Mouse (Mus musculus) regulatory T cell (primary cell): ENCODE results near the gene Fbxl14.

Source experiments
- in situ Hi-C: fragments of 300-600 bp; cut with MboI, MseI; formaldehyde crosslinking; loops from one replicate; pipeline ENCODE4 v1.15.1; 2025; ENCODE audit warnings: high pct_unique_total_duplicates

Fbxl14 gene

DNA sequence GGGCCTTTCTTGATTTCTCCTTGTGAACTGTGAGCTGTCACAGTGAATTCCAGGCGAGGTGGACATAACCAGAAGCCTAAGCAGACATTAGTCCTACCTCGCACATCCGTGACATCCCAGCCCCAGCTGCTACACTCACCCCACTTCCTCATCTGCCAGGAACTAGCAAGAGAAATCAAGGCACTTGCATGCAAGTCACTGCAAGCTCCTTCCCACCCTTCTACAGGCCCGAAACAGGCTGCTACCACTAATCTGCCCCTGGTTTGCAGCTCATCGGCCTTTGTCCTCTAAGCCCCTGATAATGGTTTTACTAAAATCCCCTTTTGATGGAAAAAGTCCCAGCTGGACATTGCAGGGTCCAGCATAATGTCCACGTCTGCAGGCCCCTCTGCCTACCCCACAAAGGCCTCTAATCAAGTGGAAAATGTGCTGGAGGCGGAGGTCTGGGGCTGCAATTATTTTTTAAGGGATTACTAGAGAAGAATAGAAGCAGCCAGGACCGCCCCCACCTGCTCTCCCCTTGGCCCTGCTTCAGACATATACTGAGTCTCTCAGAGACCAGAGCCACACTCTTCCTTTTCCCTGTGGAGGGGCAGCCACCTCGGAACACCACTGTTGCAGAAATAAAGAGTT, 12.6 kb downstream of the Fbxl14 start:
- in situ Hi-C loops, result loop anchor here (5.0 to 10.0 kb wide), 2 partner anchors 423 to 720 kb away; no protein-coding TSS in a partner anchor

GRCm38 (mm10) chr6:119492630-119493014, 13.2 kb downstream of the Fbxl14 start:
- in situ Hi-C loops, result loop anchor here (5.0 to 10.0 kb wide), 2 partner anchors 422 to 720 kb away; no protein-coding TSS in a partner anchor

- in situ Hi-C loops, result loop anchor here (10.0 kb wide), 1 partner anchor 416 kb away; no protein-coding TSS in a partner anchor
These were observed 19.8 kb downstream of the Fbxl14 start for GRCm38 (mm10) chr6:119499271-119499670.

GRCm38 (mm10) chr6:119500086-119500485, 20.6 kb downstream of the Fbxl14 start:
- in situ Hi-C loops, result no loop called here

DNA sequence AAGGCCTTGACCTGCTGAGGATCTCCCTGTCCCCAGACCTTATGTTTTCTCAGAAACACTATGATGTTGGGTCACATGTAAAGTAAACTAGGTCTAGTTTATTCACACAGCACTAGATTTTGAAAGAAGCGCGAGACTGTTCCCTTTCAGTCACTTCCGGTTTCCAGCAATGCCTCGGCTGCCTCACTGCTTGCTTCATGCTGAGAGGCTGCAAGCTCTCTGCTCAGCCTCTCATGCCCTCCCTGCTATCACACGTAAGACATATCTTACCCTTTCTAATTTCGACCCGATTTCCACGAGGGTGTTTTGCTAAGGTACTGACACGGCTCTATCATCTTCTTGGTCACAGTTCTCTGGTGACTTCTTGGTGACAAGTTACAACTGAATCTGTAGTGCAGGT, 22.6 kb downstream of the Fbxl14 start:
- in situ Hi-C loops, result no loop called here

DNA sequence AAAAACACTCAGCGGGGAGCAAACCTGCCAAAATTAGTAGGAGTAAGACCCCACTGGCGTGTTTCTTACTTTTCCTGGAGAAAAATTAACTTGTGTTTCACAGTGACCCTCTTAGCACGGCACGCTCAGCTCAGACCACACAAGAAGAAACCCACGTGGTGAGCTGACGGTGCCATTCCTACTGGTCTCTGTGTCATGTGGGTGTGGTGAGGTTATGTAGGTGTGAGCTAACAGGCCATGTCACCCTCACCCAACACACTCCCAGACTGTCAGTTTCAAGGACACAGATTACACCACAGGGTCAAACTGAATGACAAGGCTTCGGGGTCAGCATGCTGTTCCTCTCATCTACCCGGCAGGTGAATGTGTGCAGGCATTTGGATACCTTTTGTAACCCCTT, 25.3 kb downstream of the Fbxl14 start:
- in situ Hi-C loops, result no loop called here

DNA sequence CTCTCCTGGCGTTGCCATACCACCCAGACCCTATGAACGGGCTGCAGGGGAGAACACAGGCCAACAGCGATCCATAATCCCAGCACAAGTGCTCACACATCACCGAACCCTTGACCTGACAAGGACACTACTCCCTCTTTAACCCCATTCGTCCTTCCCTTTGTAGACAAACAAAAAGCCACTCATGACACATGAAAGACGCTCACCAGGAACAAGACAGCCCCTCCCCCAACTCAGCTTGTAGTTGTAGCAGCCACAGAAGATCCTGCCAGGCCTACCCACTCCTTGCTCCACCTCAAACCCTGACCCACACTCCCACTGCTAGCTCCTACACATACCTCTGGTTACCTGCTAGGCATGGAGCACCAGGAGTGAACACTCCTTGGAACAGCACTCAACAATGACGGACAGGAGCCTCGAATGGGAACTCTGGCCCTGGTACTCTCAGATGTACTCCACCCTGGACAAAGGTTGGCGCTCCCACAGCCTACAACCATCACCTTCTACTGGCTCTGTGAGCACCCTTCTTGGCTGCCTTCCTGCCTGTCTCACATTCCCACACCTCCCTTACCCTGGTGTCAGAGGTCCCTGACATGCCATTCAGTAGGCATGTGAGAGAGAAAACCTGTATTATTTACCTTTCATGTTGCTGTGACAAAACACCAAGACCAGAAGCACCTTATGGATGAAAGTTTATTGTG, 26.2 kb downstream of the Fbxl14 start:
- in situ Hi-C loops, result no loop called here

GRCm38 (mm10) chr6:119508221-119508620, 28.8 kb downstream of the Fbxl14 start:
- in situ Hi-C loops, result no loop called here

GRCm38 (mm10) chr6:119508634-119509375, 29.3 kb downstream of the Fbxl14 start:
- in situ Hi-C loops, result no loop called here

- in situ Hi-C loops, result no loop called here
These were observed 30.1 kb downstream of the Fbxl14 start for GRCm38 (mm10) chr6:119509437-119510037.

- in situ Hi-C loops, result no loop called here
These were observed 33.2 kb downstream of the Fbxl14 start for GRCm38 (mm10) chr6:119512701-119513100.

GRCm38 (mm10) chr6:119513452-119513851, 34.0 kb downstream of the Fbxl14 start:
- in situ Hi-C loops, result no loop called here

GRCm38 (mm10) chr6:119514085-119514484, 34.6 kb downstream of the Fbxl14 start:
- in situ Hi-C loops, result no loop called here

GRCm38 (mm10) chr6:119520731-119521130, 41.3 kb downstream of the Fbxl14 start:
- in situ Hi-C loops, result no loop called here

DNA sequence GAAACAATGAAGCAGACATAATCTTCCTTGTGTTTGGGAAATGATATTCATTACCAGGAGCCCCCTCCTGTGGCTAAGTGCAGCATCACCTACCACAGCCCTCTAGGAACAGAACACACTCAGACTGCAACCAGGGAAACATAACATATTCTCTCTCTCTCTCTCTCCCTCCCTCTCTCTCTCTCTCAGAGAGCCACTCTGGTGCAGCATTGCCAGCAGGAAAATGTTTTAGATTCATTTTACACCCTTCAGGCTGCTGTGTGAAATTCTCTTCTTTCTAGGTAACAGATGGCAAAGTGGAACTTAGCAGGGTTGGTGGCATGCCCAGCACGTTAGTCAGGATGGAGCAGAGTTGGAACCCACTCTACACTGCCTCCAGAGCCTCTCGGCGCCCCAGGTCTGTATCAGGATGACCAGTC, 42.0 kb downstream of the Fbxl14 start:
- in situ Hi-C loops, result no loop called here

DNA sequence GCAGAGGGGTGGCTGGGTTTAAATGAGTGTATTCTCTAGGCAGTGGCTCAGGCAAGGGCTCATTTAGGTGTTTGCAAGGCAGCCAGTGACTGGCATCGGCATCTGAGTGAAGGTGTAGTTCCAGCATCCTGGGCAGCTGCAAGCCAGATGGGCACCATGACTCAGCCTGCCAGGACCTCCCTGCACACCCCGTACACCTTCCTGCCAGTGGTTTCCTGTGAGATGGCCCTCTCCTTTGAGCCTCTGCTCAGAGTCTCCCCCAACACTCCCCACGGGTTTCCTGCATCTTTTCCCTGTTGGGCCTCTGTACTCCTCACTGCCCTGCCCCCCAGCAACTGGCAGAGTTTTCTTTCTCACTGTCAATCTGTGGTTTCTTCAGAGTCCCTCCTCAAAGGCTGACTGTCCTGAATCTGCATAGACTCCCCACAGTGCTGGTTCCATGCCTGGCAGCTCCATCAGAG, 42.5 kb downstream of the Fbxl14 start:
- in situ Hi-C loops, result no loop called here

GRCm38 (mm10) chr6:119526498-119526897, 47.0 kb downstream of the Fbxl14 start:
- in situ Hi-C loops, result no loop called here

DNA sequence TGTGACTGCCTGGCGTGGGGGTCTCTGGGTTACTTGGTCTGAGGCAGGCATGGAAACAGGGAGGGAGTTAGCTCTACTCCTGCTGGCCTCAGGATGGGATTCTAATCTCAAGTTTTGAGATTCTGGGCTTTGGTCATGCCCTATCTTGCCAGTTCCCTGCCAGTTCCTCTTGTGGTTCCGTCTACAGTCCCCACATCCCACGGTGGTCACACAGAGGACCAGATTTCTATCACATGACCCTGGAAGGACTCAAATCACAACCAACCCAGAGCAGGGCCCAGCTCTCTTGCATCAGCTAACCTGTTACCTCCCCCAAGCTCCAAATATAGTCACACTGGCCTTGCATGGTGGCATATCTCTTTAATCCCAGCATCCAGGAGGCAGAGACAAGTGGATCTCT, 50.2 kb downstream of the Fbxl14 start:
- in situ Hi-C loops, result no loop called here
